Mouse (Mus musculus): Measurements from ENCODE around the gene Suds3.

The Suds3 gene

DNA sequence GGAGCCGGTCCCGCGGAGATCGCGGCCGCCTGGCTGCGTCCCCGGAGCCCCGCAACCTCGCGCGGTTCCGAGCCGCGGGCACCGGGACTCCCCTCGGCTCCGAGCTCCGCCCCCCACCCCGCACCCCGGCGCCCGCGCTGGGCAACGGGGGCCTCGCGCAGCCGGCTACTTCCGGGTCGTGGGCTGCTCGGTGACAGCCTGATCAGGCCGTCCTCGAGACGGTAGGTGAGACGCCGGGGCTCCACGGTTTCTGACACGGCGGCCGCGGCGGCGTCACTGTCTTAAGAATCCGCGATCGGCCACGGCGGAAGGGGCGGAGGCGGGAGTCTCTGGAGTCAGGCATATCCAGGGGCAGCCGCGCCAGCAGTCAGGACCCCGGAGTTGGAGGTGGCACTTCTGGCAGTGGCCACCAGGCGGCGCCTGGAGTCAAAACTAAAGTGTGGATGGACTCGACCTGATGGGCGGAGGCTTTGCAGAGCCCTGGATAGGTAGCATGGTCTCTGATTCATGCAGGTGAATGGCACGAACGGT is at the start of gene Suds3:
TSS of gene Suds3 (minus strand) at position 278 of the 531 bp plus-strand sequence.
- DNase-seq (ENCODE audit: low spot score), result peak; percentile 98

DNA sequence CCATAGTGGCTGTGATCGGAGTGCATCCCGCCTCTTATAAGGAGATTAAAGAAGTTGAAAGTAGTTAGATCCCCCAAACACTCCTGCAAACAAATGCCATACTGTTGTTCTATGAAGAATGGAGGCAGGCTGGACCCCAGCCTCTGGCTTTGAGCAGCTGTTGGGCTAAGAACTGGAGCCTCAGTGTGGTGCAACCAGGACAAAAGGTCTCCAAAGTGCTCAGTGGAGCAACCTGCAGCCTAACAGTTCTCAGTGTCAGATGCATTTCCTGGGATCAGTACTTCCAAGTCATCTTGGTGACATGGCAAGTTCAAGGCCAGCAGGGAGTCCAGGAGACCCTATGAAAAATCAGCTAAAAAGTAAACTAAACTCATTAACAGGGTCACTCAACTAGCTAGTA is 49.0 kb upstream of the Suds3 start:
- no peak for DNase-seq (ENCODE audit: low spot score)

DNA sequence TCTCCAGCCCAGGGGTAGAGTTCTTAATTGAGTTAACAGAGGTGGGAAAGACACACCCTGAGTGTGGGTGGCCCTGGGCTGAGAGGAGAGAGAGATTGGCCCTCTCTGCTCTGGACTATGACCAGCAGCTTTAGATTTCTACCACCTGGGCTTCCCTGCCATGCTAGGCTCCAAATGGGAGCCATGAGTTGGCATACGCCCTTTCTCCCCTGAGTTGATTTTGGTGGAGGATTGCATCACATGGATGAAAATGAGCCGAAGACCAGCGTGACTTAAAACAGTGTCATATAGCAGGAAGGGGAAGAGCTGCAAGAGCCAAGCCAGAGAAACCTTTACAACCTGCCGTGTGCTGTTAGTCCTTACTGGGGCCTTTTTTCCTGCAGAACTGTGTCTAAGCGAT is 48.6 kb upstream of the Suds3 start:
- no peak for DNase-seq (ENCODE audit: low spot score)

DNA sequence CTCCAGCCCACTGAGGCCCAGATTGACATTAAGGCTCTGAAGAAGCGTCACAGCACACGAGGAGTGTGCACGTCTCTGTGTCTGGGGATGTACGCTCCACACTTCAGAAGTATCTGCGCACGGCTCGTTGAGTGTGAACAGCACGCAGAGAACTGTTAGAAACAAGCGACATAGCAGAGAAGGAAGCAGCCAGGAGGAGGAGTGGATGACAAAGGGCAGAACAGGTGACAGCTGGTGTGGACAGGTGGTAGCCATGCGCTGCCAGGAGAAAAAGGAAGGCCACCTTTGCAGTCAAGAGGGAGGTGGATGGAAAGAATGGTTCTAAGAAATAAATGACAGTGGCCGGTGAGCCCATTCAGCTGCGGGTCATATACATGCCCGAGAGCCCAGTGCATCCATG is 47.9 kb upstream of the Suds3 start:
- no peak for DNase-seq (ENCODE audit: low spot score)

DNA sequence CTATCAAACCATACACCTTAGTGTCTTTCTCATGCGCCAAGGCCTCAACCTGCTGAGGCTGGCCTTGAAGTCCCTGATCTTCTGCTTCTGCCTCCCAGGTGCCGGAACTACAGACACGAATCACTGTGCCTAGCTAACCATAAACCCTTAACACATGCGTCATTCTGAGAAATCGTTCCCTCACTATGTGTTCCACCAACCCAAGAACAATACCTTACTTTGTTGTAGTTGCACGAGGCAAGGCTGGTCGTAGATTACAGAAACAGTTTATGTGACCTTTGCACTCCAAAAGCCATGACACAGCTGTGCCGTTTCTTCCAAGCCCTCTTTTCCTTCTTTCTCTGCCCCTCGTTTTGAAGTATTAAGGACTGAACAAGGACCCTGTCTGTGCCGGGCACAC is 44.6 kb upstream of the Suds3 start:
- DNase-seq (ENCODE audit: low spot score), result no peak

DNA sequence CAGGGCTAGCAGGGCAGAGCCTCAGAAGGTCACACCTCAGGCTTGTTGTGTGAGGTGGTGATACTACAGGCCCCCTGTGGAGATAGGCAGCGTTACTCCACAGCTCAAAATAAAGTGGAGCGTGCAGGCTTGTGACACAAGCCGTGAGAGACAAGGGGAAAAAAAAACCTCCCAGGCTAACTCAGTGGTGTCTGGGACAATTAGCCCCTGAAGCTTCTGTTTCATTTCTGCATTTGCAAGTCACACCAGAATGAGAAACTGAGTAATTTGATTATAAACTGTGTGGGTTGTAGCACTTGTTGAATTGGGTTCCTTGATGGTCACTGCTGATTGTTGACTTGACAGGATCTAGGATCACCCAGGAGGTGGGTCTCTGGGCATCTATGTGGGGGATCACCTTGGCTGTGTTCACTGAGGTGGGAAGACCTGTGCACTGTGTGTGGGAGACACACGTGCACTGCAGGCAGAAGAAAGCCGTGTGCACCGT is 43.9 kb upstream of the Suds3 start:
- no peak for DNase-seq (ENCODE audit: low spot score)

DNA sequence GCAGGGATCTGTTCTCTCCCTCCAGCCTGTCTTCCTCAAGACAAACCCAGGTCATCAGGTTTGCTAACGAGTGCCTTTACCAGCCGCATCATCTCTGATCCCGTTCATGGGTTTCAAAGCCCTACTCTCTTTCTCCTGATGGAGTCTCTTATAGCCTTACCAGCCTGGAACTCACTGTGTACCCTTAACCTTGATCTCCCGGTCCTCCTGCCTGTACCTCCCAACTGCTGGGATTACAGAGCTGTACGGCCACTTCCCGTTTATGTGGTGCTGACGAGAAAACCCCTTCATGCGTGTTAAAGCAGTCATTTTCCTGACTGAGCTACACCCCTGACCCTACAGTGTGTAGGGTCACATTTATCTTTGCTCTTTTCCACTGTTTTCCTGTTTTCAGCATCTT is 43.4 kb upstream of the Suds3 start:
- no peak for DNase-seq (ENCODE audit: low spot score)

DNA sequence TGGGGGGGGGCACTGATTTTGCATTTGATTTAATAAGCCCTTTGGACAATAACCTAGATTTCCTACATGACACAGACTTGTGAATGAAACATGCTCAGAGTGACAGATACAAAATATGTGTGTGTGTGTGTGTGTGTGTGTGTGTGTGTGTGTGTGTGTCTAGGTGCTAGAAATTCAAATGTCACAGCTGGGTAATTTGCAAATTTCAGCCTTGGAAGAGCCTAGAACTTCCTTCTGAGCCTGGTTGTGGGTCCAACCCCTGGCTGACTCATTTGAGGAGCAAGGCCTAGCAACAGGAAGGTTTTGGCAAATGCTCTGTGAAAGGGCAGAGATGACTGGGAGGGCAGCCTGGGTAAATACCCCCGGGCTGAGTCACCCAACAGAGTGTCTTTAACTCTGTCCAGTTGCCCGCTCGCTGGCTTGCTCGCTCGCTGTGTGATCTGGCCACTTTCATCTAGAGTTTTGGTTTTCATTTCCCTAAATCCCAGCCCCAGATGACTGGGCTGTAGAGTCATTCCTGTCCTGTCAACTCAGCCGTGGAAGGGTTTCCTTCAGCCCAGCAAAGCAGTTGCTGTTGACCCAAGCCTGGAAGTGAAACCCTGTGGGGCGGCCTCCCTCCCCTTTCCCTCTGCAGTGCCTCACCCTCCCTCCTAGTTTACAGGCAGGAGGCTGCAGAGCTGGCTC is 42.6 kb upstream of the Suds3 start:
- peak; percentile 45 for DNase-seq (ENCODE audit: low spot score)

DNA sequence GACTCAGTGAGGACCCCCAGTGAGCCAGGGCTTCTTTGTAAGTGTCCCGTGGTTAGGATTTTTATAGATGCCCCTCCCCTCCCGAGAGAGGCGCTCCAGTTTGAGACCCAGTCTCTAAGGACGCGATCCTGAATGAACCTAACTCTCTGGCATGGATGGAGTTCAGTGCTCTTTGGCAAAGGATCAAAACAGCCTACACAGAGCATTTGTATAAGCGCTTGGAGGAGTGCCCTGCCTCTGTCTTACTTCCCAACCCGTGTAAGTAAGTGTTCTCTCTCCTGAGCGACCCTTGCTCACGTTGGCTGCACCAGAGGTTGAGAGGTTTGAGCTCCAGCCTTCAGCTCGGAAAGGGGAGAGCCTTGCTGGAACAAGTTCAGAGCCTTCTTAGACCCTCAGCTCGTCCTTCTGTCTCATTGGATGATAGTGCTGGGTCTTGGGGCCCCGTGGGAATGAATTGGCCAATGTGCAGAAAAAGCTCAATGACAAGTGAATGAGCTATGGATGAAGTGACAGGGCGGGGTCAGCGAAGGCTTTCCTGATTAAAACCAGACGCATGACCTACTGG is 37.7 kb upstream of the Suds3 start:
- DNase-seq (ENCODE audit: low spot score), result no peak

DNA sequence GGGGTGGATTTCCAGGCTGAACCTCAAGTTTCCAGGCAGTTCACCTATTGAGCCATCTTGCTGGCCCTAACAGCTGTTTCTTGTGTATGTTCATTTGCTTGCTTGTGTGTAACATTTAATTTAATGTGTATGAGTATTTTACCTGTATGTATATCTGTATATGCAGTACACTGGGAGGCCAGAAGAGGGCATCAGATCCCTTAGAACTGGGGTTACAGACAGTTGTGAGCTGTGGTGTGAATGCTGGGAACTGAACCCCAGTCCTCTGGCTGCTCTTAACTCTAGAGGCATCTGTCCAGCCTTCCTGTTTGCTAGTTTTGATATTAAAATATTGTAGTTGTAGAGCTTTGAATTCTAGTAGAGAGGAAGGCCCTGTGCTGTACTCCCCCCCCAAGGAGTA is 37.0 kb upstream of the Suds3 start:
- DNase-seq (ENCODE audit: low spot score), result no peak

DNA sequence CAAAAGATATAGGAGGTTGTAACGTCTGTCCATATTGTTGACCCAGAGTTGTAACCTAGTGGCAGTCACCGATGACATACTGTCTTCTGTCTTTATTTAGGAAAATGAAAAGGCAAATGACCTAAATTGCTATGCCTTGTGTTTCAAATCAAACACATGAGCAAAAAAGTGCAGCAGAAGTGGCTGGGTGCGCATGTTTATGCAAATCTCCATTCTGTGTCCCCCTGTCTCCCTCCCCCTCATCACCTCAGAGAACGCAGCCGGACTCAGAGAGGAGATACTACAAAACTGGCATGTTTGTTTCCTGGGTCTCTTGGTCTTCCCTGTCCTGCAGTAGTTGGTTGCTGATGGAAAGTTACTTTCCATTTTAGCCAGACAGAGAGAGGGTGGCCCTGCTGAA is 34.2 kb upstream of the Suds3 start:
- DNase-seq (ENCODE audit: low spot score), result no peak

DNA sequence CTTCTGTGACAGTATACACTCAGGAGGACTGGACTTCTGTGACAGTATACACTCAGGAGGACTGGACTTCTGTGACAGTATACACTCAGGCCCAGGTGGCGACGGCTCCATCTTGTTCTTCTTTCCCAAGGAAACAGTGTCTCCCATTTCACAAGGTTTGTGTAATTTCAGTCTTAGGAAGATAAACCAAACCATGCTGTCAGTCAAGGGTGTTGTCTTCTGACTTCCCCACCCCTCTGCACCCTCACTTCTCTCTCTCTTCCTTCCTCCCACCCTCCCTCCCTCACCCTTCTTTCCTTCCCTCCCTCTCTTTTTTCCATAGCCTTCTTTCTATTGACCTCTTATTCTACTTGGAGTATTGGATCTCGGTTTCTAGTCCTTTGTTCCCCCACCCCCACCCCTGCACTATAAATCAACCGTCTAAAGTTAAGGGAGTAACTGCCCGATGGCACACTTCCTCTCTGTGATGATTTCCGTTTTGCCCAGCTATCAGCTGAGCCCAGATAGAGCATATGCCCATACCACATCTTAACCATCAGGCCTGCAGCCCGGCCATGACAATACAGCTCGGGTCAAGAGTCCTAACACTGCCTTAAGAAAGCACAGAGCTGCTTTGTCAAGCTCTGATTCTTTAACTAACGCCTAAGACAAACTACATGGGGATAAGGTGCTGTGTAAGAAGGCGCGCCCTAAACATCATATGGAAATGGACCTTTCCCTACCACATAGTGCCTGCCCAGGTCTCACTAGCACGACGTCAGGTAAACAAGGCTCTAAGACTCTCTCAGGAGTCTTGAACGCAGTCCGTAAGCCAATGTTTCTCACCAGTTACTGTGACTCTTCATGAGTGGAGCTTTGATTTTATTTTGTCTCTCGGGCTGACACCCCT is 33.4 kb upstream of the Suds3 start:
- no peak for DNase-seq (ENCODE audit: low spot score)

DNA sequence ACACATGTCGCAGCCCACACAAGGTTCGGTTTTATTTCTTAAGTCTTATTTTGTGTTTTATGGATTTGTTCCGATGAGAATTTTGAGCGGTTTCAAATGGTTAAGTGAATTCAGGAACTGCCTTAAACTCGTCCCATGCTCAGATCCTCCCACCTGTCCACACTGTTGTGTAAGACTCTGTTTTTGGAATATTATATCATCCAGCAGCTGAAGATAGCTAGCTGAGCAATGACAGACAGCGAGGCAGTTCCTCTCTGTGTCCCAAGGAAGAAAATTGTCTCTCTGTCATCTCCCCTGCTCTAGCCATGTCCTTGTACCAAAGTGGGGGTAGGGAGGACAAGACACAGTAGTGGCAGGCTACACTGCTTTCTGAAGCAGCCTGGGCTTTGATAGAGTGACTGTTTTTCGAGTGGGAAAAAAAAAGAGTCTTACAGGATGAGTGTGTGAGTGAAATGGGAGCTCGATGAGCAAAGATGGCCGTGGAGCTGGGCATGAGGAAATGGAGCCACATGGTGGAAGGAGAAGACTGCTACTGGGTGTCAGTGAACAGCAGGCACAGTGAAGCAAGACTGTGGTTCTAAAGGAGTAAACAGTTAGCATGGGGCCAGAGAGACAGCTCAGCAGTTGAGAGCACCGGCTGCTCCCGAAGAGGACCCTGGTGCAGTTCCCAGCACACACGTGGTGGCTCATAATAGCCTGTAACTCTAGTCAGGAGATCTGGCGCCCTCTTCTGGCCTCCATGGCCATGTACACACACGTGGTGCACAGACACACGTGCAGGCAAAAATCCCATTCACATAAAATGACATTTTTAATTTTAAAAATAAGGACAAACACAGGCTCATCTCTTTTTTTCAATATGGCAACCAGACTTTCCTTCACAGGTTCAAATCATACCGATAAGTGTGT is 31.5 kb upstream of the Suds3 start:
- DNase-seq (ENCODE audit: low spot score), result no peak

DNA sequence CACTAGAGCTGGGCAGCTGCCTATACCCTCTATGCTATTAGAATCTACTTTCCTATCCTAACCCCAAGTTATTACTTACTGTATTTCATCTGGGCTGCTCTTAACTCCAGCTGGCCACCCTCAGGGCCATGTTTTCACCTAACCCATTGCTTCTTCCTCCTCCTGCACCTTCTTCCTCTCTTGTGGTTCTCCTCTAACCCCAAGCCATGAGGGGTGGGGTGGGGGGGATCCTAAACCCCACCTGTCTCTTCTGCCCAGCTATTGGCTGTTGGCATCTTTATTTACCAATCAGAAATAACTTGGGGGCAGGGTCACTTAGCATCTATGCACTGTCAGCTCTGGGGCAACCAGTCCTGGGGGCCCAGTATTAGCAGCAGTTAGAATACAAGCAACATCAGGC is 30.3 kb upstream of the Suds3 start:
- DNase-seq (ENCODE audit: low spot score), result no peak

DNA sequence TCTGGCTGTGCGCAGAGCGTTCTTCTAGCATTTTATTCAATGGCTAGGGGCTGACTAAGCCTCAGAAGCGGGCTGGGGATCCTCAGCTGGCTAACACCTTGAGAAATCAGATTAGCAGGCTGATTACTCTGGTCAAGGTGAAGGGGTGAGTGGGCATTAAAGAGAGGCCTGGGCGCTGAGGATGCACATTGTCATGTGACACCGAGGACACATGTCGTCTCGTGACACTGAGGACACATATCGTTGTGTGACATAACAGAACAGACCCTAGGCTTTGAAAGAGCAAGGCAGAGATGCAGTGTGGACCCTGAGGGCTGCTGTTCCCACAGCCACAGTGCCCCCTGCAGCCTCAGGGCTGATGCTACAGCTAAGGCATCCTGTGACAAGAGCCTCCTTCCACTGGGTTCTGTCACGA is 27.8 kb upstream of the Suds3 start:
- no peak for DNase-seq (ENCODE audit: low spot score)

DNA sequence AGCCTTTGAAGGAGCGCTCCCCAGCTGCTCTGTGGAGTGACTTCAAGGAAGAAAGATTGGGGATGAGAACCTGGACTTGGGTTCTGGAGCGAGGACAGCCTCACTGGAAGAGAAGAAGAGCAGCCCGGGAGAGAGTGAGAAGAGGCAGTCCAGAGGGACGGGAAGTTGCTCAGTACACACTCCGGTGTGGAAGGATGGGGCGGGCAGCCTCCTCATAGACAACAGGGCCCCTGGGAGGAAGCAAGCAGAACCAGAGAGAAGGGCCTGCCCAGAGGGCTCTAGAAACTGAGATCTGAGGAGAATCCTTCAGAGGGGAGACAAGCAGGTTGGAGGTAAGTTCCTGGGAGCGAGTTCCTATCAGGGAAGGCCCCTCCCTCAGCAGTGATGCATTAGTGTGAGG is 24.5 kb upstream of the Suds3 start:
- no peak for DNase-seq (ENCODE audit: low spot score)

DNA sequence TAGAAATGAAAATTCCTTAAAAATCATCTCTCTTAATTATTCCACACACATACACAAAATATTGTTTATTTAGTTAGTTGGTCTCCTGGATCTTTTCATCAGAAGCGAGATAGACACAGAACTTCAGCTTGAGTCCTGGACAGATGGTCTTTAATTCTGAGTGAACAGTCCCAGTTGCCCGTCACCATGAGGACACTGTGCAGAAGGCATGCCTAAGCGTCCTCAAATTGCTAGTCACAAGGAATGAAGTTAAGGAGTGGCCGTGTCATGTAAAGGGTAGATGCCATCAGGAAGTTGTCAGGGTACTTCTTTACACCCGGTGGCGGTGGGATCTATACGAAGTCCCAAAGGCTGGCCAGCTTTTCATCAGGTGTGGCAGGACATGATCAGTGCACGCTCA is 23.9 kb upstream of the Suds3 start:
- no peak for DNase-seq (ENCODE audit: low spot score)

DNA sequence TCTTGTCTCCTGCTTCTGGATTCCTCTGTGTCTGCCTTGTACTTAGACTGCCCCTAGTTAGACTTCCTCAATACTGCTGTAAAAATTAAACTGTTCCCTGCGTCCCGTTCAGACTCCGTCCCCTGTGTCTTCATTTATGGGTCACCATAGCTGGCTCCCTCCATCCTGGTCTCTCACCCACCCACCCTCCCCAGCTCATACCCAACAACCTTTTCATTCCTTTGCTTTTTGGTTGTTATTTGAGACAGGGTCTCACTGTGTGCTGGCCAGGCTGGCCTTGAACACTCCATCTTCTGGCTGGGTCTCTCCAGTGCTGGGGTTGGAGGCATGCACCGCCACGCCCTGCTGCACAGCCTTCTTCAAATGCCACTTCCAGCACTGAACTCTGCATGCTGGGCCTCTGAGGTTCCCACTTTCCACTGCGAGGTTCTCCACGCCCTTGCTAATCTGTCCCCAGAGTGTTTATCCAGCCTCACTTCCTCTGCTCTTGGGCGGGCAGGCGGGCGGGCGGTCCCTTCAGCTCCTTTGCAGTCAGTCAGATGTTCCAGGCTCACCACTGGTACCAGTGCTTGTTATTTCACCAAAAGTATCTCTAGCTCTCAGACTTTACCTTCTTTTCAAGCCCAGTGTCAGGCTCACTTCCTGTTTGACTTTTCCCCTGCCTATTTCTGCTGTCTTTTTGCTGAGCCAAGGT is 22.5 kb upstream of the Suds3 start:
- no peak for DNase-seq (ENCODE audit: low spot score)

DNA sequence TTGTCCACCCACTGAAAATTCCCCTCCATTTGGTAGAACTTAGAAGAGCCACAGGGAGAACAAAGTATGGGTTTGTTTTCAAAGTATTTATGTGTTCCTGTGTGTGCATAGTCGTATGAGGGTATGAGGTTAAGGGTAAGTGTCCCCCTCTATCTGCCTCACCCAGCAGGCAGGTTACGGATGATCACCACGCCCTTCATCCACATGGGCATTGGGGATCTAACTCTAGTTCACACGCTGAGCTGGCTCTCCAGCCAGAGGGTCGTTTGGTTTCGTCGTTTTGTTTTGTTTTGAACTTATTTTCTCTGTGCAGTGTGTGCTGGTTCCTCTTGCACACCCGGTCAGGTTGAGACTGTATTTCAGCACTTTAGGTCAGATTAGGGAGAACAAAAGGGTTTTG is 21.7 kb upstream of the Suds3 start:
- no peak for DNase-seq (ENCODE audit: low spot score)

DNA sequence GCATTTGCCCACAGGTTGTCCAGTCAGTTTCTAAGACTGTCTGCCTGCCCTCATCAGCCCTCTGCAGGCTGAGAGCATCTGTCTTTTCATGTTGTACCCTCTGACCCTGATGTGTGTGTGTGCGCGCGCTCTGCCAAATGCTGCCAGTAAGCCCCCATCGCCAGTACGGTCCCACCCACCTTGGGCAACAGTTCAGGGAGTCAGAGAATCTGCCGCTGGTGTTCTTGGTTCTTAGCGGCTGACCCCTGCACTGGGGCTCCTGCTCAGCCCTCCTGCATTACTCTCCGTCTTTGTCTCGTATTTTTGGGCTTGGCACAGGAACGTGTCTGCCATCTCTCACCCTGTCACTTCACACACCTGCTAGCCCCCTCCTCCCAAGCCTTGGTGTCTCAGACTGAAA is 21.1 kb upstream of the Suds3 start:
- DNase-seq (ENCODE audit: low spot score), result no peak

DNA sequence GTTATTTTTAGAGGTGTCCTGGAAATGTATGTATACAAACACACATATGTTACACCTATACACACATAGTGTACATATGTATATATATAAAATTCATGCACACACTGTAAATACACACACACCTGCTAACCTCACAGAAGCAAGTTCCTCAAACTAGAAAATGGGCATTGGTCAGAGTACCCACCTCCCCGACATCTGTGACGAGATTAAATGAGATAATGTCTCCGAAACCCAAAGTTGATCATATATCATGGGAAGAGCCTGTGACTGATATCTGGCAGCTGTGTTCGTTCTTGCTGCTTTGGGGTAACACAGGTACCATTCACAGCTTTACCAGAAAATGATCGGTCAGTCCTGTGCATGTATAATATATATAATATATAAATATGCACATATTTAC is 20.7 kb upstream of the Suds3 start:
- DNase-seq (ENCODE audit: low spot score), result no peak

Data from urinary bladder, postnatal 25 days (tissue).